Mouse (Mus musculus) liver, embryonic 14.5 days (tissue): Measurements from ENCODE around the gene AI661453. TPM values are rescaled to one million over a fixed set of nuclear protein-coding genes. Genes with fewer than 3 reads are reported as not detected.

Experiments used
- ATAC-seq: fragments of 200-750 bp; cut with Nextera tagmentation; 2 replicates; pipeline ENCODE4 v1.8.0; 2017; ENCODE audit warnings: moderate number of reproducible peaks, mild to moderate bottlenecking, moderate library complexity; ENCODE audit not compliant: insufficient read depth
- DNase-seq, 3 experiments: peaks; one replicate each; pipeline ENCODE4 v3.0.0-alpha.2; 2012 to 2013; ENCODE audit warnings: low read depth in 3 of 3, low spot score in 3 of 3
- H3K27ac ChIP-seq: fragments of 300-500 bp; sonication (generic); 2 replicates; pipeline ENCODE4 v1.5.1; 2014; ENCODE audit warnings: moderate library complexity, mild to moderate bottlenecking, control low read depth, inconsistent platforms
- H3K27me3 ChIP-seq: fragments of 300-500 bp; sonication (generic); 2 replicates; pipeline ENCODE4 v1.6.1; 2014; ENCODE audit warnings: mild to moderate bottlenecking, low read length, moderate library complexity; ENCODE audit not compliant: control insufficient read depth, insufficient read depth
- H3K36me3 ChIP-seq: fragments of 300-500 bp; sonication (generic); replicated peaks from 2 replicates; pipeline ENCODE4 v1.6.1; 2014; ENCODE audit warnings: low read depth; ENCODE audit not compliant: control insufficient read depth, insufficient read depth
- H3K4me1 ChIP-seq, 2 experiments: fragments of 200-500 bp in 1 of 2; fragments of 300-500 bp in 1 of 2; sonication (generic) in 1 of 2; replicated peaks; 2 replicates each; pipeline ENCODE4 v1.6.1; 2012 to 2014; ENCODE audit warnings: antibody characterized with exemption in 1 of 2, inconsistent platforms in 1 of 2, low read length in 1 of 2; ENCODE audit not compliant: control insufficient read depth in 2 of 2, insufficient read depth in 2 of 2
- H3K4me2 ChIP-seq: fragments of 300-500 bp; sonication (generic); 2 replicates; pipeline ENCODE4 v1.6.1; 2014; ENCODE audit warnings: low read depth, mild to moderate bottlenecking, control low read depth, moderate library complexity
- H3K4me3 ChIP-seq, 2 experiments: fragments of 200-500 bp in 1 of 2; fragments of 300-500 bp in 1 of 2; sonication (generic) in 1 of 2; 2 replicates each; pipeline ENCODE4 v1.5.1; 2012 to 2014; ENCODE audit warnings: low read depth in 2 of 2, low read length in 2 of 2, mild to moderate bottlenecking in 2 of 2, control low read depth in 1 of 2, inconsistent platforms in 1 of 2, moderate library complexity in 1 of 2; ENCODE audit not compliant: insufficient read depth in 1 of 2
- H3K9ac ChIP-seq: fragments of 300-500 bp; sonication (generic); replicated peaks from 2 replicates; pipeline ENCODE4 v1.6.1; 2014; ENCODE audit warnings: mild to moderate bottlenecking, control low read depth, moderate library complexity
- H3K9me3 ChIP-seq: fragments of 300-500 bp; sonication (generic); 2 replicates; pipeline ENCODE4 v1.6.1; 2016; ENCODE audit warnings: low read length, mixed read lengths; ENCODE audit not compliant: control insufficient read depth
- CTCF ChIP-seq: IDR thresholded peaks from 2 replicates; pipeline ENCODE4 v1.5.1; 2016; ENCODE audit warnings: antibody characterized with exemption, low read depth, control low read depth
- EP300 ChIP-seq: IDR thresholded peaks from 2 replicates; pipeline ENCODE4 v1.6.1; 2016; ENCODE audit warnings: antibody characterized with exemption, low read depth
- WGBS: fragments of 180-500 bp; shearing (Covaris S2); extraction: QIAGEN DNeasy Blood & Tissue Kit; methylation state at CpG from one replicate; pipeline ENCODE4 v1.1.7; 2014; ENCODE audit not compliant: insufficient replicate concordance; 5-methylcytosine and 5-hydroxymethylcytosine counted together
- polyA plus RNA-seq, 2 experiments: library from polyadenylated mRNA; depleted of rRNA in 1 of 2; stranded (reverse) in 1 of 2; unstranded in 1 of 2; fragments of >200 nt; fragmentation: Nextera tagmentation in 1 of 2; extraction: Ambion mirVana in 1 of 2; gene quantifications; 2 replicates each; pipeline versions ENCODE4 v1.2.1 to v1.2.3; 2012 to 2014

AI661453 gene
- polyA plus RNA-seq, 2 experiments = 0.42 to 0.56 TPM

DNA sequence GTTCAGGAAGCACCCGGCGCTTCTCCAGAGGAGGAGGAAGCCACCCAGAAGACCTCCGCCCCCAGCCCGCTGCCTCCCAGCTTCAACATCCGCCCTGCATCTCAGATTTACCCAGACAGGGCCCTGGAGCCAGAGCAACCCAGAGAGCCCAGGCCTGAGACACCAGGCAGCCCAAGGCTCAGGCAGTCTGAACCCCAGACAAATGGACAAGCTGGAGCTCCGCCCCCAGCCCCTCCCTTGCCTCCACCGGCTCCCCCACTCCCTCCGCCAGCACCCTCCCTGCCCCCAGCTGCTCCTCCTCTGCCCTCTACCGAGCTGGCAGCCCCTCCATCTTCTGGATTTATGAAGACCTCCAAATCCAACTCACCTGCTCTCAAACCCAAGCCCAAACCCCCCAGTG is 29.9 kb downstream of the AI661453 start:
- Histone ChIP-seq H3K36me3 (no peaks in the 10 kb centered on the region), H3K4me1 (peaks cover 0 to 11% of the 10 kb centered on the region in 2 experiments; a peak in 2 of 4 replicates), H3K4me3 (no peak overlapping the region), H3K9me3 (no peaks in the 10 kb centered on the region), H3K27ac (no peak overlapping the region), H3K4me2 (no peak overlapping the region), H3K9ac (no peak overlapping the region), H3K27me3 (peaks cover 7% of the 10 kb centered on the region)
- ATAC-seq (no peak), DNase-seq (no peak)
- TF ChIP-seq EP300 (no peak), CTCF (no peak)
- WGBS = 54% methylated on average over 9 of the region's 9 CpGs

GRCm38 (mm10) chr17:47467659-47468058 is 31.2 kb downstream of the AI661453 start:
- H3K36me3 ChIP-seq = no peaks in the 10 kb centered on the region
- no peaks in the 10 kb centered on the region for H3K9me3 ChIP-seq
- no peak for DNase-seq
- ATAC-seq = no peak
- no peak overlapping the region for H3K9ac ChIP-seq
- TF ChIP-seq EP300 = no peak
- no peak for TF ChIP-seq CTCF
- 0 out of 2 replicates have a peak overlapping the region, but pooled peaks have one; percentile 54 for H3K4me2 ChIP-seq
- peaks cover 7% of the 10 kb centered on the region for H3K27me3 ChIP-seq
- WGBS = 59% methylated on average over 11 of the region's 11 CpGs
- no peak overlapping the region for H3K27ac ChIP-seq
- H3K4me3 ChIP-seq = no peak overlapping the region
- H3K4me1 ChIP-seq = peaks cover 0 to 10% of the 10 kb centered on the region in 2 experiments; a peak in 2 of 4 replicates

GRCm38 (mm10) chr17:47468063-47468462 is 31.6 kb downstream of the AI661453 start:
- H3K27me3 ChIP-seq = peaks cover 7% of the 10 kb centered on the region
- H3K27ac ChIP-seq = no peak overlapping the region
- 34% methylated on average over 13 of the region's 14 CpGs for WGBS
- H3K9me3 ChIP-seq = no peaks in the 10 kb centered on the region
- peaks cover 0 to 13% of the 10 kb centered on the region in 2 experiments; a peak in 2 of 4 replicates for H3K4me1 ChIP-seq
- peak overlapping the region in 1 of 2 experiments; percentile 24; a peak in 2 of 4 replicates for H3K4me3 ChIP-seq
- ATAC-seq = no peak
- no peaks in the 10 kb centered on the region for H3K36me3 ChIP-seq
- no peak overlapping the region for H3K9ac ChIP-seq
- H3K4me2 ChIP-seq = peak overlapping the region; percentile 54
- DNase-seq = no peak
- no peak for TF ChIP-seq EP300
- no peak for TF ChIP-seq CTCF

DNA sequence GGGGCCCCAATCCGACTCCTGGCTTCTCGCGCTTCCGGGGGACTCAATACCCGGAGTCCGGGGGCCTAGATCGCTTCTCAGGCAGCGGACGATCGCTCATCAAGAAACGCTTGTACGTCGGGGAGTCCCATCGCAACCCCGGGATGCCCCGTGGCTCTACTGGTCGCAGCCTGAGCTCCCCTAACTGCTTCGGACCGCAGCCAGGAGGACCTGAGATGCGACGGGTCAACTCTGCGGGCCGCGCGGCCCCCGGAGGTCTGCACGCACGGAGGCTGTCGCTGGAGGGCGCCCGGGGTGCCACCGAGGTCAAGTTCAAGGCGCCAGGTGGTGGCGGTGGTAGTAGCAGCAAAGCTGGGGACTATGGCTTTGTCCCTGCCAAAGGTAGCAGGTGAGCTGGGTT is 32.1 kb downstream of the AI661453 start:
- DNase-seq = no peak
- peak overlapping the region; percentile 22 to 24; a peak in 2 of 4 replicates for H3K4me3 ChIP-seq

DNA sequence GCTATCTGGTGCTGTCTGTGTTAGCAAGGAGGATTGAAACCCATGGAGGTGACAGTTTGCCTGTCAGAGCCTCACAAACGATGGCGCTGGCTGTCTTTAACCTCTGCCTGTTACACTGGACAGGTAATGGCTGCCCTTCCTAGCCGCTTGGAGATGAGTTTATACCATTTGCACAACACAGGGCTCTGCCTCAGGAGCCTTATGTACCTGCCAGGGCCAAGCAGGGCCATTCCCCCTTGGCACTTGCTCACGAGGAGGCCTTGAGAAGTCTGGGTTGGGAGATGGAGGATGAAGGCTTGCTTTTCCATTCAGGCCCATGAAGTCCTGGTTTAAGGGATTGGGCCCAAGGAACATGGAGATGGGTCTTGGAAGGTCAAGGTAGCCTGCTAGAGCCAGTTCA is 33.2 kb downstream of the AI661453 start:
- Histone ChIP-seq H3K27ac (no peak overlapping the region), H3K4me3 (no peak overlapping the region), H3K9ac (no peak overlapping the region), H3K4me1 (peaks cover 0 to 9% of the 10 kb centered on the region in 2 experiments; a peak in 2 of 4 replicates), H3K27me3 (peaks cover 7% of the 10 kb centered on the region), H3K4me2 (no peak overlapping the region), H3K9me3 (no peaks in the 10 kb centered on the region), H3K36me3 (no peaks in the 10 kb centered on the region)
- TF ChIP-seq CTCF (no peak), EP300 (no peak)
- WGBS = 68% methylated on average over 4 of the region's 4 CpGs
- DNase-seq = no peak
- ATAC-seq = no peak

More for the DNA sequence above, 32.1 kb downstream of the AI661453 start:
- H3K9ac ChIP-seq = no peak overlapping the region
- 29% methylated on average over 34 of the region's 34 CpGs for WGBS
- H3K27me3 ChIP-seq = peaks cover 7% of the 10 kb centered on the region
- ATAC-seq = no peak
- no peak overlapping the region for H3K27ac ChIP-seq
- TF ChIP-seq CTCF (peak; percentile 49), EP300 (no peak)
- H3K9me3 ChIP-seq = no peaks in the 10 kb centered on the region
- no peaks in the 10 kb centered on the region for H3K36me3 ChIP-seq
- H3K4me1 ChIP-seq = peaks cover 0 to 11% of the 10 kb centered on the region in 2 experiments; a peak in 2 of 4 replicates
- peak overlapping the region; percentile 54 for H3K4me2 ChIP-seq
